Mouse (Mus musculus) brain, adult 2 months (tissue): Measurements from ENCODE around the gene Chn2.

ENCODE experiments used
- DNase-seq: peaks from one replicate; pipeline ENCODE4 v3.0.0; 2011; ENCODE audit warnings: low read depth, low spot score

Chn2 gene

GRCm38 (mm10) chr6:54041386-54042043 lies 2.2 kb downstream of the Chn2 start:
- peak; percentile 70 for DNase-seq

GRCm38 (mm10) chr6:54042142-54042541 lies 2.8 kb downstream of the Chn2 start:
- DNase-seq: peak; percentile 91

- no peak for DNase-seq
Measured at GRCm38 (mm10) chr6:54043536-54043935, 4.2 kb downstream of the Chn2 start.

- peak; percentile 98 for DNase-seq
Measured at GRCm38 (mm10) chr6:54045748-54046721, 6.7 kb downstream of the Chn2 start.

- DNase-seq: no peak
Measured at GRCm38 (mm10) chr6:54046884-54047747, 7.8 kb downstream of the Chn2 start.

- DNase-seq: no peak
Measured at GRCm38 (mm10) chr6:54048768-54049167, 9.4 kb downstream of the Chn2 start.

GRCm38 (mm10) chr6:54051173-54051572 lies 11.8 kb downstream of the Chn2 start:
- no peak for DNase-seq

GRCm38 (mm10) chr6:54052124-54052523 lies 12.8 kb downstream of the Chn2 start:
- peak; percentile 60 for DNase-seq

GRCm38 (mm10) chr6:54052666-54053065 lies 13.3 kb downstream of the Chn2 start:
- DNase-seq: no peak

GRCm38 (mm10) chr6:54053316-54053715 lies 14.0 kb downstream of the Chn2 start:
- DNase-seq: peak; percentile 51

- DNase-seq: no peak
Measured at GRCm38 (mm10) chr6:54055387-54055786, 16.0 kb downstream of the Chn2 start.

GRCm38 (mm10) chr6:54056548-54057532 lies 17.5 kb downstream of the Chn2 start:
- peak; percentile 60 for DNase-seq

GRCm38 (mm10) chr6:54057661-54058060 lies 18.3 kb downstream of the Chn2 start:
- DNase-seq: no peak

GRCm38 (mm10) chr6:54058837-54059236 lies 19.5 kb downstream of the Chn2 start:
- DNase-seq: no peak

- DNase-seq: no peak
Measured at GRCm38 (mm10) chr6:54060258-54060657, 20.9 kb downstream of the Chn2 start.

GRCm38 (mm10) chr6:54061375-54061774 lies 22.0 kb downstream of the Chn2 start:
- no peak for DNase-seq

GRCm38 (mm10) chr6:54063878-54064277 lies 24.5 kb downstream of the Chn2 start:
- no peak for DNase-seq

GRCm38 (mm10) chr6:54067380-54067779 lies 28.0 kb downstream of the Chn2 start:
- peak; percentile 71 for DNase-seq

- DNase-seq: no peak
Measured at GRCm38 (mm10) chr6:54068882-54069281, 29.5 kb downstream of the Chn2 start.

GRCm38 (mm10) chr6:54070736-54071135 lies 31.4 kb downstream of the Chn2 start:
- peak; percentile 97 for DNase-seq
